Mouse (Mus musculus) liver, embryonic 15.5 days (tissue): ENCODE results near the gene Lgalsl. TPM values are rescaled to one million over a fixed set of nuclear protein-coding genes. Genes with fewer than 3 reads are reported as not detected.

Experiments used
- ATAC-seq: fragments of 200-750 bp; cut with Nextera tagmentation; 2 replicates; pipeline ENCODE4 v1.8.0; 2017; ENCODE audit warnings: moderate number of reproducible peaks, mild to moderate bottlenecking, moderate library complexity; ENCODE audit not compliant: insufficient read depth
- H3K27ac ChIP-seq: fragments of 300-500 bp; sonication (generic); replicated peaks from 2 replicates; pipeline ENCODE4 v1.5.1; 2015; ENCODE audit warnings: mild to moderate bottlenecking, inconsistent platforms
- H3K27me3 ChIP-seq: fragments of 300-500 bp; sonication (generic); 2 replicates; pipeline ENCODE4 v1.6.1; 2015; ENCODE audit warnings: mild to moderate bottlenecking, inconsistent platforms
- H3K36me3 ChIP-seq: fragments of 300-500 bp; sonication (generic); replicated peaks from 2 replicates; pipeline ENCODE4 v1.6.1; 2015; ENCODE audit warnings: moderate library complexity, mild to moderate bottlenecking, inconsistent platforms
- H3K4me1 ChIP-seq: fragments of 300-500 bp; sonication (generic); replicated peaks from 2 replicates; pipeline ENCODE4 v1.6.1; 2015; ENCODE audit warnings: inconsistent platforms
- H3K4me2 ChIP-seq: fragments of 300-500 bp; sonication (generic); 2 replicates; pipeline ENCODE4 v1.6.1; 2015; ENCODE audit warnings: moderate library complexity, mild to moderate bottlenecking, inconsistent platforms
- H3K4me3 ChIP-seq: fragments of 300-500 bp; sonication (generic); replicated peaks from 2 replicates; pipeline ENCODE4 v1.5.1; 2015; ENCODE audit warnings: mild to moderate bottlenecking, inconsistent platforms
- H3K9ac ChIP-seq: fragments of 300-500 bp; sonication (generic); 2 replicates; pipeline ENCODE4 v1.6.1; 2015; ENCODE audit warnings: moderate library complexity, mild to moderate bottlenecking, inconsistent platforms
- H3K9me3 ChIP-seq: fragments of 300-500 bp; sonication (generic); replicated peaks from 2 replicates; pipeline ENCODE4 v1.6.1; 2016; ENCODE audit warnings: inconsistent platforms
- WGBS: fragments of 180-500 bp; shearing (Covaris S2); methylation state at CpG from one replicate; pipeline ENCODE4 v1.1.7; 2015; ENCODE audit warnings: mixed read lengths; ENCODE audit not compliant: insufficient replicate concordance; 5-methylcytosine and 5-hydroxymethylcytosine counted together
- polyA plus RNA-seq: library from polyadenylated mRNA; unstranded; fragments of >200 nt; fragmentation: Nextera tagmentation; extraction: Ambion mirVana; gene quantifications from 2 replicates; pipeline ENCODE4 v1.2.1, GENCODE M21; 2015

Lgalsl gene
- polyA plus RNA-seq, 1 experiment from 2014 or later: 9.0 TPM

DNA sequence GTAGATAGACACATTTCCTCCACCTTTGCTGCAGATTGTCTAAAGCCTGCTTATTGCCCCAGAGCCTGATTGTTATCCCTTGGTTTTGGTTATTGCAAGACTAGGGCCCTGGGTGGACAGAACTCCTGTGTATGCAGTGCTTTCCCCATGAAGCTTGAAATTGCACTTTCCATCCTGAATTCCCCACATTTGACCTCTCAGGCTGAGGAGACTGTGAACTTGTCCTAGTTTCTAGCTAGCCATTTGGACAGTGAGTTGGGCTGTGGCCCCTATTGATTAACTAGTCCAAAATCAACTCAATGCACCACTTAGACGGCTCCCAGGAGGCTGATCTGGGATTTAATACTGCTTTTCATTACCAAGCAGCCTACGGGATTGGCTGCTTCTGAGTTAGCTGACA is 6.9 kb downstream of the Lgalsl start:
- Histone ChIP-seq H3K27ac (no peak overlapping the region), H3K27me3 (no peaks in the 10 kb centered on the region), H3K4me3 (no peak overlapping the region), H3K4me2 (no peak overlapping the region), H3K9me3 (no peaks in the 10 kb centered on the region), H3K4me1 (peaks cover 16% of the 10 kb centered on the region), H3K9ac (no peak overlapping the region), H3K36me3 (peaks cover 8% of the 10 kb centered on the region; the same call in 1 of the 2 replicates)
- WGBS: 65% methylated on average over 2 of the region's 2 CpGs
- ATAC-seq: no peak

DNA sequence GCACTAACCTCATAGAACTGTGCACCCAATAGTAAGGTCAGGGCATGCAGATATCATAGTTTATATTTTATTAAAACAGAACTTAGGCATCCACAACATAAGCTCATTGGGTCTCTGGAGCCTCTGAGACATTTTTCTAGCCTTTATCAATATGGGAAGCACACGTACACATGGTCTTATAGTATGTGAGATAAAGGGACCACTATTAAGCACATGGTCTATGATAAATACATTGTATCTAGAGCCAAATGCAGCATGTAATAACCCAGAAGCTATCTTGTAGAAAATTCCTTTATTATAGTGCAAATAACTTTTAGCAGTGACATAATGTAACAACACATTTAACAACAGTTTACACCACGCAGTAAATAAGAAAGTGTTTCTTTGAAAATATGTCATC is 7.6 kb downstream of the Lgalsl start:
- 37% methylated on average over 2 of the region's 2 CpGs for WGBS
- H3K9ac ChIP-seq: no peak overlapping the region
- peak; percentile 65 for ATAC-seq
- no peak overlapping the region for H3K4me2 ChIP-seq
- H3K4me1 ChIP-seq: peaks cover 16% of the 10 kb centered on the region
- H3K9me3 ChIP-seq: no peaks in the 10 kb centered on the region
- no peaks in the 10 kb centered on the region for H3K27me3 ChIP-seq
- H3K27ac ChIP-seq: no peak overlapping the region
- no peak overlapping the region for H3K4me3 ChIP-seq
- peaks cover 8% of the 10 kb centered on the region; the same call in 1 of the 2 replicates for H3K36me3 ChIP-seq

DNA sequence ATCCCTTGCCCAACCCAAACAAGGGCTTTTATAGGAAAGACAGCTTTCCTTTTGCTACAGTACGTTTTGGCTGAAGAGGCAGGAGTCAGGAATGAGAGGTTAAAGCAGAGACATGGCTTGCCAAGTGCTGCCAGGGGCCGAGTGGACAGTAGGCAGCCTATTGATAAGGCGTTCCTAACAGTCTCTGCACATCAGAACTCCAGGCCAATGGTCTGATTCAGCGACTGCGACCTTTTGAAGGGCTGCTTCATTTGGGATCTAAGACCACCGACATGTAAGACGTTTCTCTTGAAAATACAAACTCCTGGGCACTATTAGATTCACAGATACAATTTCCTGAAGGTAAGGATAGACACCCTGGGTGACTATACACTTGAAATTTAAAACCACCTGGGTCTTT is 9.5 kb downstream of the Lgalsl start:
- H3K9me3 ChIP-seq: no peaks in the 10 kb centered on the region
- no peaks in the 10 kb centered on the region for H3K36me3 ChIP-seq
- ATAC-seq: no peak
- no peak overlapping the region for H3K4me2 ChIP-seq
- H3K4me3 ChIP-seq: no peak overlapping the region
- H3K27ac ChIP-seq: no peak overlapping the region
- peaks cover 16% of the 10 kb centered on the region for H3K4me1 ChIP-seq
- 70% methylated on average over 7 of the region's 7 CpGs for WGBS
- H3K27me3 ChIP-seq: no peaks in the 10 kb centered on the region
- H3K9ac ChIP-seq: no peak overlapping the region

DNA sequence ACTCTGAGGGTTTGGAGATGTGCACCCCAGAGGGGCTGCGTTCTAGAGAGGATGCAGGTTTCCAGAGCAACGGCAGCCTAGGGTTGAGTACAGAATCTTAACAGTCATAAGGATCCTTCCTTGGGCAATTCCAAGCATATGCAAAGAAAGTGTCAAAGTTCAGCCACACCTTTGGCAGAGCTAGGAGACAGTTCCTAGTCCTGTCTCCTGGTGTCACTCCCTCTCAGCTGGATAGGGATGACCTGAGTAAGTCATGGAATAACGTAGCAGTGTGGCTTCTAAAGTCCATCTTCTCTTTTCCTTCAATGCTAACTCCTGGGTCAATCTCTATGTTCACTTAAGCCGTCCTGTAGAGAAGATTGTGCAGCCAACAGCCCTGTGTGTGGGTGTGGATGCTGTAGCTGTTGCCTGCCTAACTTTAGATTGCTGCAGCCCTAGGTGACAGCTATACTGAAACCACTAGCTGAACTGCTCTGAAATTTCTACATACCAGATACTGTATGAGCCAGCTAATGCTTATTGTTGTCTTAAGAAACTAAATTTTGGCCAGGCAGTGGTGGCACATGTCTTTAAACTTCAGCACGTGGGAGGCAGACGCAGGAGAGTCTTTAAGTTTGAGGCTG is 16.8 kb downstream of the Lgalsl start:
- no peaks in the 10 kb centered on the region for H3K4me1 ChIP-seq
- H3K27me3 ChIP-seq: peaks cover 14% of the 10 kb centered on the region
- no peak for ATAC-seq
- H3K9ac ChIP-seq: no peak overlapping the region
- 66% methylated on average over 6 of the region's 6 CpGs for WGBS
- no peaks in the 10 kb centered on the region for H3K36me3 ChIP-seq
- H3K27ac ChIP-seq: no peak overlapping the region
- H3K9me3 ChIP-seq: no peaks in the 10 kb centered on the region
- no peak overlapping the region for H3K4me2 ChIP-seq
- no peak overlapping the region for H3K4me3 ChIP-seq

DNA sequence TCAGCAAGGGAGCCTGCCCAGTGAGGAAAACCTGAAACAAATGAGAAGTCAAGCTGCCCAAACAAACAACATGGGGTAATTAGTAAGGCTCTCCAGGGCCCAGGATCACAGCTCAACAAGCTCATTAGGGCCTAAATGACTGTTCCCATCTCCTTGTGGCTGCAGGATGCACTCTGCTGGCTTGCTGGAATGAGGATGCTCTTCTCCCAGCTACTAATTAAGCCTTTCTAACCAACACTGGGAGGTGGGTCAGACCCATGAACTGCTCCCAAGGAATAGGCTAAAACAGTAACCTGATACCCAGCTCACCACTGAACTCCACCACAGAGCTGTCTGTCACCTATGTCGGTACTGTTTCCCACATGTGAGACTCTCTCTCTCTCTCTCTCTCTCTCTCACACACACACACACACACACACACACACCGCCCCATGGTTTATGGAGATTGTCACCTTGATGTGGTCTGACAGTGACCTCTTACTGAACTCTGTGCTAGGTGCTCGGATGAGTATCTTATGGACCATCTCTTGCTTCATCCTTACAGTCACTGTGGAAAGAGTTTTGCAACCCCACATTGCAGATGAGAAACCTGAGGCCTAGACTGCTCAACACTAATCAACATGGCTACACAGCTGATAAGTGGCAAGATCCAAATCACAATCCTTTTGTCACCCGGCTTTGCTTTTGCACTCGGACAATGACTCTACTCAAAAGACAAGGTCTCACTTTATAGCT is 18.5 kb downstream of the Lgalsl start:
- Histone ChIP-seq H3K4me2 (no peak overlapping the region), H3K27me3 (peaks cover 14% of the 10 kb centered on the region), H3K27ac (no peak overlapping the region), H3K4me1 (no peaks in the 10 kb centered on the region), H3K9me3 (no peaks in the 10 kb centered on the region), H3K36me3 (no peaks in the 10 kb centered on the region), H3K4me3 (no peak overlapping the region), H3K9ac (no peak overlapping the region)
- WGBS: 56% methylated on average over 5 of the region's 5 CpGs
- no peak for ATAC-seq

DNA sequence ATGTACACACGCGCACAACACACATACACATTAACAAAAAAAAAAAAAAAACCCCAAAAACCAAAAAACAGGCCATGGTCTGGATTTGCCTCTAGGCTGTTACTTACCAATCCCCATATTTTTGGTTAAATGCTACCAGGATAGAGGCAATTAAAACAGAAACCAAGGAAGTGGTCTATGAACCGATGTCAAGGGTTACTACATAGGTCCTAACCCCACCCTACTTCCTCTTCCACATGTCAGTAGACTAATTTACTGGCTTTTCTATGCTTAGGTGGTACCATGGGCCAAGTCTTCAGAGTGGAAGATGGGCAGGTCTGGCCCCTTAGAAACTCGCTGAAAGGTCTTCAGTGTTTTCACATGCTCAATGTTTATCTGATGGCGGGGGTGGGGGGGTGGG is 24.2 kb downstream of the Lgalsl start:
- Histone ChIP-seq H3K27ac (no peak overlapping the region), H3K9me3 (no peaks in the 10 kb centered on the region), H3K4me2 (no peak overlapping the region), H3K9ac (no peak overlapping the region), H3K36me3 (no peaks in the 10 kb centered on the region), H3K4me3 (no peak overlapping the region), H3K27me3 (peaks cover 15% of the 10 kb centered on the region), H3K4me1 (no peaks in the 10 kb centered on the region)
- WGBS: 47% methylated on average over 5 of the region's 5 CpGs
- no peak for ATAC-seq

DNA sequence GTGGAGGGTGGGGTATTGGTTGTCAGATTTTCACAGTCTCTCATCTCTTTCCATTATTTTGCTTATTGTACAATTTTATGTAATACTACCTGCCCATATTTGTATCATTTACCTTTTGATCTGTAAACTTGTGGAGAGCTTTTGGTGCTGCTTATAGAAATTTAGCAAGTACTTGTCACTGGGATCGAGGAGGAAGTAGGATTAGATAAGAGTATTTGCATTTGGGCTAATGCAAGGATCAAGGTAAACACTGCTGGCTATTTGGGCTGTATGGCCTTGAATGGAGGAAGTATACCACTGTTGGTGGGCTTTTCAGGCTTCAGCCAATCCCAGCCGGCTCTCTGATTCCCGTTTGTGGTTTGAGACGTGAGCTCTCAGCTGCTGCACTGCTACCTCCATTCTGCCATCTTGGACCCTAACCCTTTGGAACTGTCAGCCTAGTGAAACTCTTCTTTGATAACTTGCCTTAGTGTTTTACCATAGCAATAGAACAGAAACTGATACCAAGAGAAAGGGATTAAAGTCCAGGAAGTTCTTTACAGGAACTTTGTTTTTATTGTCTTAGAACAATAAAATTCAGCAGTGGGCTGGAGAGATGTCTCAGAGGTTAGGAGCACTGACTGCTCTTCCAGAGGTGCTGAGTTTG is 25.1 kb downstream of the Lgalsl start:
- no peak for ATAC-seq
- Histone ChIP-seq H3K4me2 (no peak overlapping the region), H3K27me3 (peaks cover 8% of the 10 kb centered on the region), H3K9me3 (no peaks in the 10 kb centered on the region), H3K27ac (no peak overlapping the region), H3K36me3 (no peaks in the 10 kb centered on the region), H3K4me3 (no peak overlapping the region), H3K9ac (no peak overlapping the region), H3K4me1 (no peaks in the 10 kb centered on the region)
- 23% methylated on average over 4 of the region's 4 CpGs for WGBS

DNA sequence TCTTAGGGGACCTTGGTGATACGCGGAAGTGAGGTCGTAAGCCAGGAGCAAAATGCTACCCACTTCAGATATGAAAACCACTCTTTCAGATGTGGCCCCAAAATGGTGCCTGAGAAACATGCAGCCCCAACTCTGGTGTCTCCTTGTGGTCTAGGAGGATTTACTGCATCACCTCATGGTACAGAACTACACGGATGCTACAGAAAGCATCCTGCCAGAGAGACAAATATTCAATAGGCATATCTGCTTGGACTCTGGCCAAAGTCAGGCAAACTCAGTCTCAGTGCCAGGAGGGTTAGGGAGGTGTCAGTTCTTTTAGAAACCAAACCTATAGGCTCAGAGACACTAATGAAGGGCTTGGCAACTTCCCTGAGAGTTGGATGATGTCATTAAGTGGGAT is 26.4 kb downstream of the Lgalsl start:
- Histone ChIP-seq H3K4me1 (no peaks in the 10 kb centered on the region), H3K27me3 (peaks cover 4% of the 10 kb centered on the region; the same call in 1 of the 2 replicates), H3K9ac (no peak overlapping the region), H3K4me2 (no peak overlapping the region), H3K36me3 (no peaks in the 10 kb centered on the region), H3K4me3 (no peak overlapping the region), H3K9me3 (no peaks in the 10 kb centered on the region), H3K27ac (no peak overlapping the region)
- WGBS: 78% methylated on average over 4 of the region's 4 CpGs
- ATAC-seq: no peak

DNA sequence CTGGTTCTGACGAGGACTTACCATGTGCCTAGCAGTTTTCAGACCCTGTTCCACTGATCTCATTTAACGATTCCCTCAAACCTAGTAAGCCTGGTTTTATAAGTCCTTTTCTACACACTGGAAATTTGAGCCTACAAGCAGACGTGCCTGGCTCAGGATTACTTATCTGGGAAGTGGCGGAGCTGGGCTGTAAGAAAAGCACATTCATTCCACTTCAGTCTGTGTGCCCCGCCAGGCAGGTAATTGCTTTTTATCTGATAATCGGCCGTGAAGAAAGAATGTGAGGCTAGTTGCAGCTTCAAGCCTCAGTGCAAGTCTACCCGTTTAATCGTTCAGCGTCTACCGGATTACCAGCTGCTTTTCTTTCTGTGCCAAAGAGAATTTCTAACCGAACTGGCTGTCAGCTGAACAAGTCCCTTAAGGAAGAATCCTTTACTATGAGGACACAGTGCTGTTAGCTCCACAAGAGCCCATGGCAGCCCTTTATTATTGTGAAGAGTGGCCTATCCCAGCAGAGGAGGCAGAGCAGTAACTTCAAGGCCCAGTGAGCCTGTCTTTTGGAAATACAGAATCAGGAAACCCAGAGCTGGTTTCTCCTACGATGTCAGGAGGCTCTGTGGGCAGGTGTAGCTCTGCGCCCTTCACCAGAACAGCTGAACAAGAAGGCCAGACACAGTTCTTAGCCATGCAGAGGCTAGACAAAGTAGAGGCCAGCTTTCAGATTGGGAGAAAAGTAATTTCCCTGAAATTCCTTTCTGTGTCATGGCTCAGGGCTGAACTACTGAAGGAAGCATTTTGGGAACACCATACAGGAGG is 30.4 kb downstream of the Lgalsl start:
- H3K4me1 ChIP-seq: no peaks in the 10 kb centered on the region
- no peak overlapping the region for H3K27ac ChIP-seq
- peaks cover 4% of the 10 kb centered on the region; the same call in 1 of the 2 replicates for H3K27me3 ChIP-seq
- no peak overlapping the region for H3K9ac ChIP-seq
- 53% methylated on average over 14 of the region's 14 CpGs for WGBS
- no peak overlapping the region for H3K4me2 ChIP-seq
- no peak overlapping the region for H3K4me3 ChIP-seq
- H3K36me3 ChIP-seq: no peaks in the 10 kb centered on the region
- ATAC-seq: no peak
- H3K9me3 ChIP-seq: no peaks in the 10 kb centered on the region

DNA sequence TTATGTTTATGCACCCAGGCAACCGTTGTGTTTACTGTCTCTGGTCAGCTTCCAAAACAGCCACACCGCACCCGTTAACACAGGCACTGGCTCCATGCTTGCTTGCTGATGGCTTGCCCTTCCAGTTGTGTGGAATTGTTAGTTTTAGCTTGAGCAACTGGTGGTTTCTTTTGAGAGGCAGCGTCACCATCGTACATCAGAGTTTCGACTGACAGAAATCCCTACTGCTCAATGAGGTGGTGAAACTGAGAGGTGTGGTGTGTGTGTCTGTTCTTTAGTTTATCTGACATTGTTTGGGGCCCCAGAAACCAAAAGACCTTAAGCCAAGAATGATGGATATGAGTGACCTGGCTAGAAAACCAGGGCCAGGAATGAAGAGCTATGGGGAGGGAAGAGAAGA is 33.0 kb downstream of the Lgalsl start:
- WGBS: 76% methylated on average over 6 of the region's 6 CpGs
- H3K4me3 ChIP-seq: no peak overlapping the region
- no peak overlapping the region for H3K27ac ChIP-seq

DNA sequence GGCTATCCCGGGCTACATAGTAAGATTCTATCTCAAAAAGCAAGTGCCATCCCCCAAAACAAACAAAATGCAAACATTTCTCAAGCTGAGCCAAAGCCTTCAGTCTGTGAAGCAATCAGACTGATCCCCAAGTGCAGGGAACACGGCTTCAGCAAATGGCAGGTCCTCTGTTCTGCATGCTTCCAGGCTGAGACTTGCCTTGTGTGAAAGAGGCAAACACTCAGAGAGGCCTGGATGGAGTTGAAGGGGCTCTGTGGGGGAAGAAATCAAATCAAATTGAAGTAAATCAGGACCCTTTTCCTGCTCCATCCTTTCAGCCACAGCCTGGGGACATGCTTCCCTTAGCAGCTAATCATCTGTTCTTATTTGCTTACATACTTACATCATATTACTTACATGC is 35.4 kb downstream of the Lgalsl start:
- no peak overlapping the region for H3K27ac ChIP-seq
- no peak for ATAC-seq
- 0 out of 2 replicates have a peak, but pooled peaks cover 3% of the 10 kb centered on the region for H3K27me3 ChIP-seq
- no peak overlapping the region for H3K9ac ChIP-seq
- H3K9me3 ChIP-seq: no peaks in the 10 kb centered on the region
- H3K4me3 ChIP-seq: no peak overlapping the region
- H3K4me1 ChIP-seq: no peaks in the 10 kb centered on the region
- H3K4me2 ChIP-seq: no peak overlapping the region
- WGBS: 30% methylated on average over 2 of the region's 2 CpGs
- no peaks in the 10 kb centered on the region for H3K36me3 ChIP-seq

More for the DNA sequence above, 33.0 kb downstream of the Lgalsl start:
- Histone ChIP-seq H3K9ac (no peak overlapping the region), H3K4me2 (no peak overlapping the region), H3K4me1 (no peaks in the 10 kb centered on the region), H3K36me3 (no peaks in the 10 kb centered on the region), H3K27me3 (peaks cover 7% of the 10 kb centered on the region; the same call in 1 of the 2 replicates), H3K9me3 (no peaks in the 10 kb centered on the region)
- ATAC-seq: no peak
